Mouse (Mus musculus) forebrain, postnatal 0 days (tissue): ENCODE measurements at regions not wholly inside any gene's neighbourhood (a gene's known extent, or its start where the extent isn't known, plus 50 kb on each side); places are given as distances from the start of the nearest gene placed in this dataset.
A peak's percentile ranks its signal among the peaks of the same experiment; 100 is the strongest.

Experiments
- ATAC-seq: fragments of 200-750 bp; cut with Nextera tagmentation; 2 replicates; pipeline ENCODE4 v1.8.0; 2017; ENCODE audit warnings: mild to moderate bottlenecking, moderate library complexity
- DNase-seq: peaks from one replicate; pipeline ENCODE4 v3.0.0-alpha.2; 2015
- H3K27ac ChIP-seq: fragments of 300-500 bp; sonication (generic); 2 replicates; pipeline ENCODE4 v1.5.1; 2014; ENCODE audit warnings: low read depth, mild to moderate bottlenecking, antibody characterized with exemption, low read length, moderate library complexity, mixed read lengths
- H3K27me3 ChIP-seq: fragments of 300-500 bp; sonication (generic); 2 replicates; pipeline ENCODE4 v1.6.1; 2014; ENCODE audit warnings: mild to moderate bottlenecking, low read length, mixed read lengths; ENCODE audit not compliant: insufficient read depth
- H3K36me3 ChIP-seq: fragments of 300-500 bp; sonication (generic); 2 replicates; pipeline ENCODE4 v1.6.1; 2014; ENCODE audit warnings: mild to moderate bottlenecking, moderate library complexity; ENCODE audit not compliant: insufficient read depth
- H3K4me1 ChIP-seq: fragments of 300-500 bp; sonication (generic); 2 replicates; pipeline ENCODE4 v1.6.1; 2014; ENCODE audit warnings: antibody characterized with exemption; ENCODE audit not compliant: insufficient read depth
- H3K4me2 ChIP-seq: fragments of 300-500 bp; sonication (generic); 2 replicates; pipeline ENCODE4 v1.6.1; 2014; ENCODE audit warnings: low read depth, mild to moderate bottlenecking, moderate library complexity
- H3K4me3 ChIP-seq: fragments of 300-500 bp; sonication (generic); 2 replicates; pipeline ENCODE4 v1.5.1; 2014; ENCODE audit warnings: low read depth, low read length, mixed read lengths
- H3K9ac ChIP-seq: fragments of 300-500 bp; sonication (generic); 2 replicates; pipeline ENCODE4 v1.6.1; 2014; ENCODE audit warnings: mild to moderate bottlenecking
- H3K9me3 ChIP-seq: fragments of 300-500 bp; sonication (generic); 2 replicates; pipeline ENCODE4 v1.6.1; 2016; ENCODE audit warnings: low read length
- CTCF ChIP-seq: sonication (generic); IDR thresholded peaks from 2 replicates; pipeline ENCODE4 v1.5.1; 2016; ENCODE audit warnings: antibody characterized with exemption, control low read depth, low read depth
- WGBS: fragments of 180-500 bp; shearing (Covaris S2); extraction: QIAGEN DNeasy Blood & Tissue Kit; methylation state at CpG from one replicate; pipeline ENCODE4 v1.1.7; 2014; 5-methylcytosine and 5-hydroxymethylcytosine counted together

- Histone ChIP-seq H3K4me1 (no peaks in the 10 kb centered on the region), H3K4me2 (no peak overlapping the region), H3K27ac (no peak overlapping the region), H3K27me3 (no peaks in the 10 kb centered on the region), H3K9me3 (no peaks in the 10 kb centered on the region), H3K9ac (no peak overlapping the region), H3K4me3 (no peak overlapping the region), H3K36me3 (no peaks in the 10 kb centered on the region)
- WGBS = 81% methylated on average over 14 of the region's 14 CpGs
- ATAC-seq = no peak
- no peak for TF ChIP-seq CTCF
- DNase-seq = no peak
Observed at GRCm38 (mm10) chr3:130978986-130979642, 131.2 kb upstream of the Lef1 start.

- Histone ChIP-seq H3K27ac (no peak overlapping the region), H3K9ac (no peak overlapping the region), H3K9me3 (no peaks in the 10 kb centered on the region), H3K36me3 (no peaks in the 10 kb centered on the region), H3K4me2 (no peak overlapping the region), H3K27me3 (no peaks in the 10 kb centered on the region), H3K4me1 (no peaks in the 10 kb centered on the region), H3K4me3 (no peak overlapping the region)
- no peak for ATAC-seq
- no peak for DNase-seq
- no peak for TF ChIP-seq CTCF
- 63% methylated on average over 13 of the region's 13 CpGs for WGBS
Observed at GRCm38 (mm10) chr3:130977921-130978700, 132.2 kb upstream of the Lef1 start.

- Histone ChIP-seq H3K4me3 (no peak overlapping the region), H3K27me3 (no peaks in the 10 kb centered on the region), H3K27ac (no peak overlapping the region), H3K4me2 (no peak overlapping the region), H3K36me3 (no peaks in the 10 kb centered on the region), H3K4me1 (no peaks in the 10 kb centered on the region), H3K9me3 (no peaks in the 10 kb centered on the region), H3K9ac (no peak overlapping the region)
- ATAC-seq (no peak), DNase-seq (no peak)
- WGBS = 90% methylated on average over 5 of the region's 5 CpGs
- TF ChIP-seq CTCF = no peak
Observed at GRCm38 (mm10) chr3:130976206-130976605, 134.1 kb upstream of the Lef1 start.

GRCm38 (mm10) chr3:130975291-130975690, 135.0 kb upstream of the Lef1 start:
- Histone ChIP-seq H3K27ac (no peak overlapping the region), H3K36me3 (no peaks in the 10 kb centered on the region), H3K27me3 (no peaks in the 10 kb centered on the region), H3K4me3 (no peak overlapping the region), H3K4me1 (no peaks in the 10 kb centered on the region), H3K4me2 (no peak overlapping the region), H3K9me3 (no peaks in the 10 kb centered on the region), H3K9ac (no peak overlapping the region)
- DNase-seq = no peak
- no peak for TF ChIP-seq CTCF
- WGBS = 29% methylated on average over 1 of the region's 1 CpGs
- no peak for ATAC-seq

- H3K4me3 ChIP-seq = no peak overlapping the region
- no peak overlapping the region for H3K9ac ChIP-seq
- ATAC-seq (no peak), DNase-seq (no peak)
- no peaks in the 10 kb centered on the region for H3K4me1 ChIP-seq
- no peak for TF ChIP-seq CTCF
- H3K36me3 ChIP-seq = no peaks in the 10 kb centered on the region
- H3K4me2 ChIP-seq = no peak overlapping the region
- H3K27ac ChIP-seq = no peak overlapping the region
- 53% methylated on average over 2 of the region's 2 CpGs for WGBS
- no peaks in the 10 kb centered on the region for H3K9me3 ChIP-seq
- no peaks in the 10 kb centered on the region for H3K27me3 ChIP-seq
Observed at GRCm38 (mm10) chr3:130972126-130972525, 138.1 kb upstream of the Lef1 start.

- TF ChIP-seq CTCF = no peak
- Histone ChIP-seq H3K4me2 (no peak overlapping the region), H3K4me3 (no peak overlapping the region), H3K27me3 (no peaks in the 10 kb centered on the region), H3K9ac (no peak overlapping the region), H3K9me3 (no peaks in the 10 kb centered on the region), H3K27ac (no peak overlapping the region), H3K4me1 (peaks cover 19% of the 10 kb centered on the region), H3K36me3 (no peaks in the 10 kb centered on the region)
- DNase-seq = no peak
- ATAC-seq = no peak
- WGBS = 94% methylated on average over 3 of the region's 3 CpGs
Observed at GRCm38 (mm10) chr3:130965275-130965674, 145.0 kb upstream of the Lef1 start.

DNA sequence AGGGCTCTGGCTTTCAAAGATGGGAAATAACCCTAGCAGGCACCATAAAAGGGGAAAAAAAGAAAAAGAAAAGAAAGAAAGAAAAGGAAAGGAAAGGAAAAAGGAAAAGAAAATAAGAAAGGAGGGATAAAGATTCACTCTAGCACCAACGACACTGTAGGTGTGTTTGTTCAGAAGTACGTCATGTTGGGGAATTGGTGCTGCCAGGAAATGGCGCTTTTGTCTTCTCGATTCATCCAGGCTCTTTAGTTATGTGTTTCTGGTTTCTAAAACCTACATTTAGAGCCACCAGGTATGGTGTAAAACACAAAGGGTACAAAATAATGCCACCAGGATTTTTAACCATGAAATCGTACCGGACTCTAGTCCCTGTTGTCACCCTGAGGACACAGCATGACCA, 146.2 kb upstream of the Lef1 start:
- no peaks in the 10 kb centered on the region for H3K27me3 ChIP-seq
- peak overlapping the region; percentile 66; the same call in 1 of the 2 replicates for H3K27ac ChIP-seq
- H3K9me3 ChIP-seq = no peaks in the 10 kb centered on the region
- H3K4me3 ChIP-seq = peak overlapping the region; percentile 18
- WGBS = 50% methylated on average over 6 of the region's 6 CpGs
- TF ChIP-seq CTCF = no peak
- peak overlapping the region; percentile 46 for H3K4me2 ChIP-seq
- DNase-seq (no peak), ATAC-seq (no peak)
- peaks cover 19% of the 10 kb centered on the region for H3K4me1 ChIP-seq
- no peaks in the 10 kb centered on the region for H3K36me3 ChIP-seq
- H3K9ac ChIP-seq = 0 out of 2 replicates have a peak overlapping the region, but pooled peaks have one; percentile 18
